Mouse (Mus musculus) heart, embryonic 16.5 days (tissue): ENCODE measurements at regions not wholly inside any gene's neighbourhood (a gene's known extent, or its start where the extent isn't known, plus 50 kb on each side); places are given as distances from the start of the nearest gene placed in this dataset.
A peak's percentile ranks its signal among the peaks of the same experiment; 100 is the strongest.

ENCODE experiments used
- ATAC-seq: fragments of 200-750 bp; cut with Nextera tagmentation; replicated peaks from 2 replicates; pipeline ENCODE4 v1.8.0; 2017; ENCODE audit warnings: moderate number of reproducible peaks; ENCODE audit not compliant: insufficient read depth, low FRiP score; ENCODE audit errors: extremely low read depth
- H3K27ac ChIP-seq: fragments of 300-500 bp; sonication (generic); 2 replicates; pipeline ENCODE4 v1.5.1; 2014; ENCODE audit warnings: mild to moderate bottlenecking, low read length, control low read depth, moderate library complexity
- H3K27me3 ChIP-seq: fragments of 300-500 bp; sonication (generic); 2 replicates; pipeline ENCODE4 v1.6.1; 2014; ENCODE audit warnings: low read length, mixed read lengths; ENCODE audit not compliant: control insufficient read depth, insufficient read depth
- H3K36me3 ChIP-seq: fragments of 300-500 bp; sonication (generic); 2 replicates; pipeline ENCODE4 v1.6.1; 2014; ENCODE audit not compliant: control insufficient read depth, insufficient read depth
- H3K4me1 ChIP-seq: fragments of 300-500 bp; sonication (generic); 2 replicates; pipeline ENCODE4 v1.6.1; 2014; ENCODE audit warnings: low read length, mixed read lengths; ENCODE audit not compliant: control insufficient read depth, insufficient read depth
- H3K4me2 ChIP-seq: fragments of 300-500 bp; sonication (generic); 2 replicates; pipeline ENCODE4 v1.6.1; 2014; ENCODE audit warnings: low read depth, mild to moderate bottlenecking, control low read depth, low read length
- H3K4me3 ChIP-seq: fragments of 300-500 bp; sonication (generic); 2 replicates; pipeline ENCODE4 v1.5.1; 2014; ENCODE audit warnings: mild to moderate bottlenecking, control low read depth, low read length
- H3K9ac ChIP-seq: fragments of 300-500 bp; sonication (generic); 2 replicates; pipeline ENCODE4 v1.6.1; 2014; ENCODE audit warnings: low read length, control low read depth
- H3K9me3 ChIP-seq: fragments of 300-500 bp; sonication (generic); replicated peaks from 2 replicates; pipeline ENCODE4 v1.6.1; 2016; ENCODE audit warnings: low read length; ENCODE audit not compliant: control insufficient read depth
- WGBS: fragments of 180-500 bp; shearing (Covaris S2); extraction: QIAGEN DNeasy Blood & Tissue Kit; methylation state at CpG from one replicate; pipeline ENCODE4 v1.1.7; 2014; 5-methylcytosine and 5-hydroxymethylcytosine counted together

DNA sequence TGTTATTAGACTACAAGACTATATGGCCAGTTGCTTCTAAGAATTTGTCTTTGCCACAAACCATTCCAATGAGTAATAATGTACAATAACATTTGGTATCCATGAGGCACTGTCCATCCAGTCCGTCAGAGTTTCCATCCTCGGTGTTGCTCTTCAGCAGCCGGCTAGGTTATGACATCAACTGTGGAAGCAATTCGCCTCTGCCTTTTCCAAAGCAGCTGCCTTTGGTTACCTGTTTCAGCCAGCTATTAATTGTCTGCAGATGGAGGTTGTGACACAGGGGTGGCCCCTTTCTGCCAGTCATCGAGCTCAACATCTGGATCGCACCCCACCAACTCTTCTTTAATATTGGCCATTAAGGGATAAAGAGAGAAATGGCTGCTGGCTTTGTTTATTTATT lies 168.2 kb downstream of the Klf6 start:
- Histone ChIP-seq H3K9me3 (no peaks in the 10 kb centered on the region), H3K4me2 (no peak overlapping the region), H3K36me3 (no peaks in the 10 kb centered on the region), H3K4me3 (no peak overlapping the region), H3K27me3 (no peaks in the 10 kb centered on the region), H3K9ac (no peak overlapping the region), H3K4me1 (peaks cover 26% of the 10 kb centered on the region), H3K27ac (no peak overlapping the region)
- 77% methylated on average over 6 of the region's 6 CpGs for WGBS
- no peak for ATAC-seq

DNA sequence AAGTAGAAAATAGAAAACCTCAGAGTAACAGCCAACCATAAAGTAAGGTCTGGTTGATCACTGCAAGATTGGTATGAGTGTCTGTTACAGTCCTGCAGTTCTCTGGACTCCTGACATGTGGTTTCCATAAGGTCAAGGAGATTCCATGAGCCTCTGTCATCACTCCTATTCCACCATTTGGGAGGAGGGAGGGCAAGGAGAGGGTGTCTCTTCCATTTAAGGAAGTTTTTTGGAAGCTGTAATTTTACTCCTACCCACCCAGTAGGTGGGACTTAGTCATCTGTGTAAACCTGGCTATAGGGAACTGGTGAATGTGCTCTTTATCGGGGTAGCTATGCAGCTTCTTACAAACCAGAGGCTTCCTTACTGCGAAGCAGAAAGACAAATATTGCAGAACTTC lies 168.8 kb downstream of the Klf6 start:
- Histone ChIP-seq H3K9me3 (no peaks in the 10 kb centered on the region), H3K4me1 (peaks cover 25% of the 10 kb centered on the region), H3K36me3 (no peaks in the 10 kb centered on the region), H3K9ac (no peak overlapping the region), H3K4me3 (no peak overlapping the region), H3K4me2 (no peak overlapping the region), H3K27ac (no peak overlapping the region), H3K27me3 (no peaks in the 10 kb centered on the region)
- peak; percentile 52 for ATAC-seq
- 41% methylated on average over 2 of the region's 2 CpGs for WGBS

DNA sequence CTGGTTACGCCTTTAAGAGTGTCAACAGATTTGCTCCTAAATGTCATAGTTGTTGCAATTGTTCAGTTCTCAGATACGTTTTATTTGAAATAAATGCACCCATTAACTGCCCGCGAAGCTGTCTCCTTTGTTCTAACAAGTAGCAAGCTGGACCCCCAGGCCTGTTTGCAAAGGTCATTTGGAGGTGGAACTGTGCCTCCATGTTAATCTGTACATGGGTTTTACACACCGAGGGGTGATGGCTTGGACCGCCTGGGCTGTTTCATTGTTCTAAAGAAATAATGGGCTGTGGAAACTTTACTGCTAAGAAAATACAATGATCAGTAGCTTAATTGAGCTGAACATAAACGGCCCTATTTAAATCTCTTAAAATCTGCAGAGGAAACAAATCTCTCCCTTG lies 178.8 kb downstream of the Klf6 start:
- Histone ChIP-seq H3K9me3 (no peaks in the 10 kb centered on the region), H3K4me3 (no peak overlapping the region), H3K4me1 (no peaks in the 10 kb centered on the region), H3K27me3 (no peaks in the 10 kb centered on the region), H3K9ac (no peak overlapping the region), H3K27ac (no peak overlapping the region), H3K36me3 (no peaks in the 10 kb centered on the region), H3K4me2 (no peak overlapping the region)
- WGBS: 85% methylated on average over 7 of the region's 7 CpGs
- ATAC-seq: no peak

DNA sequence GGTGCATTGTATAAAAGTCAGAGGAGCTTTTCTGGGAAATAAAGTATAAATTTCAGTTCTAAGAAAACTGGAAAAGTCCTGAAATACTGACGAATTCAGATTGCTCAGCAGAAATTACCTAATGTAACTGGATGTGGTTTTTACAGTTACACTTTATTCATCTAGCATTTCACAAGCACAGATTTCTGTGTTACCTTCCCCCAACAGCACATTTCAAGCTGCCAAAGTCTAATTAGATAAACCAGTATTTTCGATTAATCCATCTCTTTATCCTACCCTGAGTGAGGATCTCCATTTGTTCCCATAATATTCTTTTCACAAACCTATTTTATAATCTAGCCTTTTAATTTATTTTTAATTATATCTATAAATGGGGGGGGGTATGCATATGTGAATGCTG lies 179.4 kb downstream of the Klf6 start:
- Histone ChIP-seq H3K9me3 (no peaks in the 10 kb centered on the region), H3K4me2 (no peak overlapping the region), H3K36me3 (no peaks in the 10 kb centered on the region), H3K4me3 (no peak overlapping the region), H3K27me3 (no peaks in the 10 kb centered on the region), H3K27ac (no peak overlapping the region), H3K4me1 (no peaks in the 10 kb centered on the region), H3K9ac (no peak overlapping the region)
- ATAC-seq: no peak
- 90% methylated on average over 2 of the region's 2 CpGs for WGBS

DNA sequence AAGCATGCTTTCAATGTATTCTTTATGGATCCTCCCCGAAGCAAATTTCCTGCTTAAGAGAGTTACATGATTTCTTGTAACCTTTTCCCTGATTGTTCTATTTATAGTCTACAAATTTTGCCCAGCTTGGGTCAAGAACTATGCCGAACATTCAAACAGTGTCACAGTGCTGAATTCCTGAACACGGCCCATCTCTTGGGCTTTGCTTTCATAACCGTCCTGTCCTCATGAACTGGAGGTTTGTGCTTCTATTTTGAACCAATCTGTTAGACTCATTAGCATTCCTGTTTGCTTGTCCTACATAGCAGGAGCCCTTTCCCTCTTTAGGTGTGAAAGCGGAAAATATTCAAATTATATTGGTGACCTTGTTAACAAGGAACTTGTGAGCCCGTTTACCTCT lies 181.2 kb downstream of the Klf6 start:
- Histone ChIP-seq H3K27ac (no peak overlapping the region), H3K4me2 (no peak overlapping the region), H3K4me3 (no peak overlapping the region), H3K27me3 (no peaks in the 10 kb centered on the region), H3K4me1 (no peaks in the 10 kb centered on the region), H3K9ac (no peak overlapping the region), H3K9me3 (no peaks in the 10 kb centered on the region), H3K36me3 (no peaks in the 10 kb centered on the region)
- 51% methylated on average over 6 of the region's 6 CpGs for WGBS
- ATAC-seq: no peak

DNA sequence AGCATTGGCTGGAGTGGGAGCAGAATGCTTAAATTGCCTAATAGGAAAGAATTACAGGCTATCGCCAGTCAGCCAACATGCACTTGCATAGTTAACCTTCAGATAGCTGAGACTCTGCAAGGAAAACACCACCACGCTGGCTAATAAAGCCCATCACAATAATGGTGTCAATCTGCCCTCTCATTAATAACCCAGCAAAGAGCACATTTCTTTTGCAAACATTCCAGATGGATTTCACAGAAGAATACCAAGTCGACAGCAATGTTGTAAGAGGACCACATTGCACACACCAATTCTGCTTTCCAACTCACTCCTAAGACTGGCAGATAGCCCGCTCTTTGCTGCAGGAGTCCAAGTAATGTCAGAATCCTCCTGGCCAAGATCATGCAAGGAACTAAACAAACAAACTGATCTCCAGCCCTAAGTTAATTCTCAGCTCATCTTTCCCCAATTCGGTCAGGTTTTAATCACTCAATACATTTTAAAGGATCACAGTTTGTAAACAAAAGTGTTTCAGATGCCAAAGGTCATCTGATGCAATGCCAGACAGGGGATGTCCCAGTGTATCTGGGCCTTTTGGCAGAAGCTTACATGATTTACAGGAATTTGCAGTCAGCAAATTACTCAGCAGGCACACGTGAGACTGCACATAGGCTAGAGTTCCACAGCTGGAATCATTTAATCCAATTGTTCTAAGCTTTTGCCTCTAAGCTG lies 198.4 kb downstream of the Klf6 start:
- H3K4me1 ChIP-seq: peaks cover 5% of the 10 kb centered on the region

DNA sequence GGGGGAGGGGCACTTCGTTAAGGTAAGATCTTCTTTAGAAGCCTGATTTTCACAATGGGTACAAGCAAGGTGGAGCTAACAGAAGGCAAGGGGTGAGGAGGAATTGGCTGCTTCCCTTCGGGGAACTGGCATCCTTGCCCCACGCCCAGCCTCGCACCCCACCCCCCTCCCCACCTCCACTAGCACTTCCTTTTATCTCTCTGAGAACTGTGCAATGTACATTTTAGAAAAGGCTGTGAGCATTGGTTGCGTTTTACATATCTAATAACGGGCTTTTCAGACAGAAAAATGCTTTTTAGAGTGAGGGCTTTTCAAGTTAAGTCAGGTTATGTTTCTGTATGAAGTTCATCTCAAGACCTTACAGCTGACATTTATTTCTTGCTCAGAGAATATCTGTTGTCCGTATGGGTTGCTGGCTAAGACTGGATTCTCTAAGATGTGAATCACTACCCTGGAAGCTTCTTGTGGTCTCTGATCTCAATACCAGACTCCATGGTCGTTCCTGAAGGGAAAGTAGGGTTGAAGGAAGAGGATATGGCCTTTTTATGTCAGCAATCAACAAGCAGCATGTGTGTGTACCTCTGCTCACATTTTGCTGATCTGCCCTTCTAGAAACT lies 199.1 kb downstream of the Klf6 start:
- Histone ChIP-seq H3K4me3 (no peak overlapping the region), H3K27me3 (no peaks in the 10 kb centered on the region), H3K36me3 (no peaks in the 10 kb centered on the region), H3K9ac (no peak overlapping the region), H3K9me3 (no peaks in the 10 kb centered on the region), H3K4me1 (peaks cover 5% of the 10 kb centered on the region), H3K27ac (0 out of 2 replicates have a peak overlapping the region, but pooled peaks have one; percentile 3), H3K4me2 (no peak overlapping the region)
- 50% methylated on average over 8 of the region's 8 CpGs for WGBS
- ATAC-seq: no peak

More for the DNA sequence above, 198.4 kb downstream of the Klf6 start:
- Histone ChIP-seq H3K4me3 (no peak overlapping the region), H3K36me3 (no peaks in the 10 kb centered on the region), H3K27ac (0 out of 2 replicates have a peak overlapping the region, but pooled peaks have one; percentile 3), H3K4me2 (no peak overlapping the region), H3K9me3 (no peaks in the 10 kb centered on the region), H3K9ac (no peak overlapping the region), H3K27me3 (no peaks in the 10 kb centered on the region)
- 45% methylated on average over 6 of the region's 6 CpGs for WGBS
- no peak; the same call in 1 of the 2 replicates for ATAC-seq

DNA sequence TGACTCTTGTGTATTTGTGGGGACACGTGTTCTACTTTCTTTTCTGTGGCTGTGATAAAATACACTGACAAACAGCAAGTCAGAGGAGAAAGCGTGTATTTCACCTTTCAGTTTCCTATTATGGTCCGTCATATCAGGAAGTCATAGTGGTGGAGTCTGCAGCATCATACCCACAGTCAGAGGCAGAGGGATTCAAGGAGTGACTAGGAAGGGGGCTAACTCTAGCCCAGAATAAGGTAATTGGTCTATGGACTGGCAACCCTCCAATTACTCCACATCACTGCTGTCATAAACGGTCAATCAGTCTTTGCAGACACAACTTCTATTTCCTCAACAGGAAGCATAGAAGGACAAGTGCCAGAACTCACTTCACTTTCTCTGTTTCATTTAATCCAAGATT lies 201.0 kb downstream of the Klf6 start:
- Histone ChIP-seq H3K9me3 (no peaks in the 10 kb centered on the region), H3K4me3 (no peak overlapping the region), H3K4me1 (peaks cover 5% of the 10 kb centered on the region), H3K9ac (no peak overlapping the region), H3K27me3 (no peaks in the 10 kb centered on the region), H3K4me2 (no peak overlapping the region), H3K36me3 (no peaks in the 10 kb centered on the region), H3K27ac (no peak overlapping the region)
- WGBS: 62% methylated on average over 4 of the region's 4 CpGs
- no peak for ATAC-seq

DNA sequence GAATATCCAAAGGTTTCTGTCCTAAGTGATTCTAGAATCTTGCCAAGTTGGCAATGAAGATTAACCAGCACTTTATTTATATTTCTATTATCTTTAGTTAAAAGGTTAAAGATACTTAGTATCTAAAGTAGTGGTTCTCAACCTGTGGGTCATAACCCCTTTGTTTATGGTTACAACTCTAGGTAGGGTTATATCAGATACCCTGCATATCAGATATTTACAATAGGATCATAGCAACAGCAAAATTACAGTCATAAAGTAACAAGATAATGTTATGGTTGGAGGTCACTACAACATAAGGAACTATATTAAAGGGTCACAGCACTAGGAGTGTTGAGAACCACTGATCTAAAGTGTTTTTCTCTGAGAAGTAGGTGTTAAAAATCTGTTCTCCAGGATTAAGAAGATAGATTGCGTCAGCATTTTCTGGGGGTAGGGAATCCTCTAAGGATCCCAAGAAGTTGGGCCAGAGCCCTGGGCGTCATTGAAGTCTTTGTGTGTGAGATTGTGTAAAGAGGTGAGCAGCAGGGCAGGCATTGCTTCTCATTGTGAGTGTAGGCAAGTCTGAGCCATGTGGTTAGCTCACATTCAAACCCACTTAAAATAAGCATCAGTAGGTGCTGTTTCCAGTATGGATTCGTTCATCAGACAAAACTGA lies 201.6 kb downstream of the Klf6 start:
- peaks cover 5% of the 10 kb centered on the region for H3K4me1 ChIP-seq
- H3K36me3 ChIP-seq: no peaks in the 10 kb centered on the region
- WGBS: 75% methylated on average over 3 of the region's 3 CpGs
- no peak overlapping the region for H3K4me2 ChIP-seq
- no peaks in the 10 kb centered on the region for H3K27me3 ChIP-seq
- H3K4me3 ChIP-seq: no peak overlapping the region
- H3K9ac ChIP-seq: no peak overlapping the region
- H3K9me3 ChIP-seq: peaks cover 3% of the 10 kb centered on the region; the same call in 1 of the 2 replicates
- no peak overlapping the region for H3K27ac ChIP-seq
- ATAC-seq: no peak
